Mouse (Mus musculus): Measurements from ENCODE around the gene Trappc12.
A peak's percentile ranks its signal among the peaks of the same experiment; 100 is the strongest.
"Not testable (repeated sequence)": the region's sequence is repeated elsewhere in the genome, so short reads cannot be mapped to it uniquely, and the experiment has no call there.

Trappc12 gene

GRCm38 (mm10) chr12:28733520-28734245, 16.6 kb downstream of the Trappc12 start:
- not testable (repeated sequence) for DNase-seq (ENCODE audit: low spot score)

- DNase-seq (ENCODE audit: low spot score) = no peak
Observed at GRCm38 (mm10) chr12:28732631-28733030, 17.6 kb downstream of the Trappc12 start.

GRCm38 (mm10) chr12:28727061-28727460, 23.2 kb downstream of the Trappc12 start:
- DNase-seq (ENCODE audit: low spot score) = no peak

- DNase-seq (ENCODE audit: low spot score) = no peak
Observed at GRCm38 (mm10) chr12:28726204-28726603, 24.1 kb downstream of the Trappc12 start.

- DNase-seq (ENCODE audit: low spot score) = no peak
Observed at GRCm38 (mm10) chr12:28724366-28724765, 25.9 kb downstream of the Trappc12 start.

GRCm38 (mm10) chr12:28718106-28718505, 32.2 kb downstream of the Trappc12 start:
- DNase-seq (ENCODE audit: low spot score) = no peak

GRCm38 (mm10) chr12:28717066-28717465, 33.2 kb downstream of the Trappc12 start:
- DNase-seq (ENCODE audit: low spot score) = no peak

GRCm38 (mm10) chr12:28714822-28715632, 35.2 kb downstream of the Trappc12 start:
- no peak for DNase-seq (ENCODE audit: low spot score)

GRCm38 (mm10) chr12:28710566-28711185, 39.6 kb downstream of the Trappc12 start:
- no peak for DNase-seq (ENCODE audit: low spot score)

- no peak for DNase-seq (ENCODE audit: low spot score)
Observed at GRCm38 (mm10) chr12:28708154-28708553, 42.1 kb downstream of the Trappc12 start.

GRCm38 (mm10) chr12:28705204-28705603, 45.1 kb downstream of the Trappc12 start:
- no peak for DNase-seq (ENCODE audit: low spot score)

GRCm38 (mm10) chr12:28704381-28704780, 45.9 kb downstream of the Trappc12 start:
- DNase-seq (ENCODE audit: low spot score) = no peak

- no peak for DNase-seq (ENCODE audit: low spot score)
Observed at GRCm38 (mm10) chr12:28701302-28701701, 49.0 kb downstream of the Trappc12 start.

GRCm38 (mm10) chr12:28700561-28701025, 49.7 kb downstream of the Trappc12 start:
- DNase-seq (ENCODE audit: low spot score) = no peak

- no peak for DNase-seq (ENCODE audit: low spot score)
Observed at GRCm38 (mm10) chr12:28700101-28700511, 50.2 kb downstream of the Trappc12 start.

GRCm38 (mm10) chr12:28699656-28700055, 50.6 kb downstream of the Trappc12 start:
- DNase-seq (ENCODE audit: low spot score) = peak; percentile 62

GRCm38 (mm10) chr12:28699086-28699485, 51.2 kb downstream of the Trappc12 start:
- no peak for DNase-seq (ENCODE audit: low spot score)

- DNase-seq (ENCODE audit: low spot score) = no peak
Observed at GRCm38 (mm10) chr12:28697821-28698595, 52.3 kb downstream of the Trappc12 start.

GRCm38 (mm10) chr12:28694776-28695175, 55.5 kb downstream of the Trappc12 start:
- DNase-seq (ENCODE audit: low spot score) = no peak

- DNase-seq (ENCODE audit: low spot score) = no peak
Observed at GRCm38 (mm10) chr12:28694231-28694630, 56.0 kb downstream of the Trappc12 start.

- no peak for DNase-seq (ENCODE audit: low spot score)
Observed at GRCm38 (mm10) chr12:28693738-28694137, 56.5 kb downstream of the Trappc12 start.

GRCm38 (mm10) chr12:28690730-28691129, 59.5 kb downstream of the Trappc12 start:
- DNase-seq (ENCODE audit: low spot score) = no peak
